Mouse (Mus musculus) embryo, embryonic 10 days (tissue): ENCODE measurements around the gene Rbbp8nl.

Experiments used
- DNase-seq: peaks from one replicate; pipeline ENCODE4 v3.0.0-alpha.2; 2015; ENCODE audit warnings: low spot score

The Rbbp8nl gene

GRCm38 (mm10) chr2:180228592-180228991, 61.1 kb downstream of the Rbbp8nl start:
- no peak for DNase-seq

GRCm38 (mm10) chr2:180228060-180228458, 61.6 kb downstream of the Rbbp8nl start:
- DNase-seq = no peak
